Mouse (Mus musculus): ENCODE results near the gene Anxa8. TPM values are rescaled to one million over a fixed set of nuclear protein-coding genes. Genes with fewer than 3 reads are reported as not detected.

Anxa8 gene
- polyA plus RNA-seq, 1 experiment from 2014 or later = 0.41 TPM

GRCm38 (mm10) chr14:34120016-34120910, 34.5 kb downstream of the Anxa8 start:
- Histone ChIP-seq H3K9me3 (replicated peaks) (no peaks in the 10 kb centered on the region), H3K4me2 (no peak overlapping the region), H3K4me3 (replicated peaks) (no peak overlapping the region), H3K36me3 (no peaks in the 10 kb centered on the region), H3K4me1 (0 out of 2 replicates have a peak, but pooled peaks cover 4% of the 10 kb centered on the region), H3K27me3 (replicated peaks) (no peaks in the 10 kb centered on the region), H3K9ac (replicated peaks) (no peak overlapping the region), H3K27ac (replicated peaks) (no peak overlapping the region)
- ATAC-seq (ENCODE audit: low FRiP score) = no peak; the same call in 1 of the 2 replicates
- 65% methylated on average over 12 of the region's 12 CpGs for WGBS

- no peaks in the 10 kb centered on the region for H3K36me3 ChIP-seq
- no peak; the same call in 1 of the 2 replicates for ATAC-seq (ENCODE audit: low FRiP score)
- no peaks in the 10 kb centered on the region for H3K27me3 ChIP-seq (replicated peaks)
- H3K4me2 ChIP-seq = no peak overlapping the region
- WGBS = 89% methylated on average over 3 of the region's 3 CpGs
- H3K9ac ChIP-seq (replicated peaks) = no peak overlapping the region
- no peak overlapping the region for H3K4me3 ChIP-seq (replicated peaks)
- H3K4me1 ChIP-seq = 0 out of 2 replicates have a peak, but pooled peaks cover 4% of the 10 kb centered on the region
- no peaks in the 10 kb centered on the region for H3K9me3 ChIP-seq (replicated peaks)
- no peak overlapping the region for H3K27ac ChIP-seq (replicated peaks)
Observed at GRCm38 (mm10) chr14:34120923-34121351, 35.2 kb downstream of the Anxa8 start.

- Histone ChIP-seq H3K36me3 (no peaks in the 10 kb centered on the region), H3K4me1 (0 out of 2 replicates have a peak, but pooled peaks cover 4% of the 10 kb centered on the region), H3K27me3 (replicated peaks) (no peaks in the 10 kb centered on the region), H3K4me2 (no peak overlapping the region), H3K9me3 (replicated peaks) (no peaks in the 10 kb centered on the region), H3K27ac (replicated peaks) (no peak overlapping the region), H3K4me3 (replicated peaks) (no peak overlapping the region), H3K9ac (replicated peaks) (no peak overlapping the region)
- no peak for ATAC-seq (ENCODE audit: low FRiP score)
- 97% methylated on average over 4 of the region's 4 CpGs for WGBS
Observed at GRCm38 (mm10) chr14:34121691-34122090, 35.9 kb downstream of the Anxa8 start.

DNA sequence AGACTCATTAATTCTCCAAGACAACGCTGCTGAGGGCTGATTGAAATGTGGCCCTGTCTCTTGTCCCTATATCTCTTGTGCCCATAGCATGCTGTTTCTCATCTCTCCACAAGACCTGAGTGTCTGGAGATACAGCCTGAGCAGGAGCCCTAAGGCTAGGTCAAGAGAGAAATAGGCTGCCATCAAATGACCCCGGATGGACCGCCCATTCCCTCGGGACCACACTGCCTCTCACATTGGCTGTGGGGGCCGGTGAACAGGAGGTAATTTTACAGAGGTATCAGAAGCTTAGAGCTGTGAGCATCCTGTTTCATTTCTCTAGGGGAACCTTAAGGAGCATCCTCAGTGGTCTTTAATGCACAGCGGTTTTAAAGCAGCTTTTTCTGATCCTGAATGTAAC, 45.4 kb downstream of the Anxa8 start:
- no peak for ATAC-seq (ENCODE audit: low FRiP score)
- Histone ChIP-seq H3K4me2 (no peak overlapping the region), H3K27ac (replicated peaks) (no peak overlapping the region), H3K36me3 (no peaks in the 10 kb centered on the region), H3K27me3 (replicated peaks) (no peaks in the 10 kb centered on the region), H3K9ac (replicated peaks) (no peak overlapping the region), H3K4me3 (replicated peaks) (no peak overlapping the region), H3K9me3 (replicated peaks) (no peaks in the 10 kb centered on the region), H3K4me1 (no peaks in the 10 kb centered on the region)
- WGBS = 55% methylated on average over 6 of the region's 6 CpGs

- no peak overlapping the region for H3K9ac ChIP-seq (replicated peaks)
- no peak for ATAC-seq (ENCODE audit: low FRiP score)
- H3K4me3 ChIP-seq (replicated peaks) = no peak overlapping the region
- H3K27me3 ChIP-seq (replicated peaks) = no peaks in the 10 kb centered on the region
- H3K27ac ChIP-seq (replicated peaks) = no peak overlapping the region
- H3K4me1 ChIP-seq = no peaks in the 10 kb centered on the region
- H3K36me3 ChIP-seq = no peaks in the 10 kb centered on the region
- no peaks in the 10 kb centered on the region for H3K9me3 ChIP-seq (replicated peaks)
- no peak overlapping the region for H3K4me2 ChIP-seq
Observed at GRCm38 (mm10) chr14:34135391-34135790, 49.6 kb downstream of the Anxa8 start.

DNA sequence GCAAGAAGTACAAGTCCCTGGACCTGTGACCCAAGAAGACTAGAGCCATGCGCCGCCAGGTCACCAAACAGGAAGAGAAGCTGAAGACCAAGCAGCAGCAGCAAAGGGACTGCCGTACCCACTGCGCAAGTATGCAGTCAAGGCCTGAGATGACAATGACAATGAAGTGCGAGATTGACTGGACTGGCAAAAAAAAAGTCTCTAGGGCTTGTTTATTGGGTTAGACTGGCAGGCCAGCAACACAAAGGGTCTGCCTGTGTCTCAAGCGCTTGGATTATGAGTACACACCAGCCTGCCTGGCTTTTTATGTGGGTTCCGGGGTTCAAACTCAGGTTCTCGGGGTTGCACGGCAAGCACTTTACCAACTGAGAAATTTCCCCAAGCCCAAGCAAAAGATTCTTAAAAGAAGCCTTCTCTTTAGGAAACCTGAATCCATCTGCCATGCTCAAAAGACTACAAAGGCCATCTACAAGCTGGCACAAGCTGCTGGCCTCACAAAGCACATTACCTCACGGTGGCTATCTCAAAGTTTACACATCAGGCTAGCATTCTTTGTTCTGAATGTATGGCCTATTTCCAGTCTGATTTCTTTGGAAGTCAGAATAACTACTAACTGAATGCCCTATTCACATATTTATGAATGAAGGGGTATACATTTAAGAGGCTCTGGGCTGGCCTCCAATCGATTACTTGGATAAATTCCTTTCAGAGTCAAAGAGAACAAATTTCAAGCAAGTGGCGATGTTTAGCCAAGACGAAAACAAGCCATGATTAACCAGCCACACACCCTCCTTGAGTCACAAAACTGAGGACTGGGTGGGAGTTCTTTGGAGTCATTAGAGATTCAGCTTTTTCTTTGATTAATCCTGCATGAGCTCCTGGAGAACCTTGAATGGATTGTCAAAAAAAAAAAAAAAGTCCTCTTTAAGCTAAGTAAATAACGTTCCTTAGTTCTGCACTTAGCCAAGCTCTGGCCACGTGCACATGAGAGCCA, 54.2 kb downstream of the Anxa8 start:
- no peak for ATAC-seq (ENCODE audit: low FRiP score)
- WGBS = 74% methylated on average over 15 of the region's 15 CpGs
- Histone ChIP-seq H3K4me1 (no peaks in the 10 kb centered on the region), H3K4me2 (no peak overlapping the region), H3K4me3 (replicated peaks) (no peak overlapping the region), H3K27me3 (replicated peaks) (no peaks in the 10 kb centered on the region), H3K9me3 (replicated peaks) (no peaks in the 10 kb centered on the region), H3K9ac (replicated peaks) (no peak overlapping the region), H3K36me3 (no peaks in the 10 kb centered on the region), H3K27ac (replicated peaks) (no peak overlapping the region)

DNA sequence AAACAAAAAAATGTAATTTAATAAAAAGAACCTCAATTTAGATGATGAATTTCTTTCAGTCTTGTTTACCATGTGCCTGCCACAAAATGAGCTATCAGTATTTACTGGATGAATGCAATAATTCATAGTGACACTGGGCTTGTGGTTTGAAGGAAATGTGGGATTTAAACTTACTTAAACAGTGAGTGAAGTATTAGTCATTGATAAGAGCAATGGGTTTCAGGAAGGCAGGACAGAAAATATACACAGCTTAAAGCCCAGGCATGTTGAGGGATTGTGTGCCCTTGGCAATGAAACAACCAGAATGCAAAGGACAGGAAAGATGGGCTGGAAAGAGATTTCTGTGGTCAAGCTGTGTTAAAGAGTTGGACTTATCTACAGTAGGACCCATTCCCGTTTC, 56.5 kb downstream of the Anxa8 start:
- ATAC-seq (ENCODE audit: low FRiP score) = no peak
- no peaks in the 10 kb centered on the region for H3K36me3 ChIP-seq
- H3K4me2 ChIP-seq = no peak overlapping the region

GRCm38 (mm10) chr14:34142915-34143314, 57.1 kb downstream of the Anxa8 start:
- no peak for ATAC-seq (ENCODE audit: low FRiP score)
- 91% methylated on average over 10 of the region's 10 CpGs for WGBS

More for the DNA sequence above, 56.5 kb downstream of the Anxa8 start:
- WGBS = 89% methylated on average over 1 of the region's 1 CpGs
- H3K27ac ChIP-seq (replicated peaks) = no peak overlapping the region
- H3K4me1 ChIP-seq = no peaks in the 10 kb centered on the region
- H3K9ac ChIP-seq (replicated peaks) = no peak overlapping the region
- H3K27me3 ChIP-seq (replicated peaks) = no peaks in the 10 kb centered on the region
- no peak overlapping the region for H3K4me3 ChIP-seq (replicated peaks)
- H3K9me3 ChIP-seq (replicated peaks) = no peaks in the 10 kb centered on the region

More at GRCm38 (mm10) chr14:34142915-34143314, 57.1 kb downstream of the Anxa8 start:
- no peaks in the 10 kb centered on the region for H3K9me3 ChIP-seq (replicated peaks)
- H3K27ac ChIP-seq (replicated peaks) = no peak overlapping the region
- no peaks in the 10 kb centered on the region for H3K4me1 ChIP-seq
- H3K9ac ChIP-seq (replicated peaks) = no peak overlapping the region
- H3K4me2 ChIP-seq = no peak overlapping the region
- no peaks in the 10 kb centered on the region for H3K27me3 ChIP-seq (replicated peaks)
- no peaks in the 10 kb centered on the region for H3K36me3 ChIP-seq
- H3K4me3 ChIP-seq (replicated peaks) = no peak overlapping the region

Other genes with a start within 250 kb of the Anxa8 start
- gene Gdf10, start 162.4 kb upstream of the Anxa8 start, polyA plus RNA-seq (2015; fragmentation: Nextera tagmentation; extraction: Ambion mirVana) = 12.8 and 13.9 TPM in 2 replicates
- 0.05 and 0.11 TPM in 2 replicates for gene Gdf2, start 144.9 kb upstream of the Anxa8 start, polyA plus RNA-seq (2015; fragmentation: Nextera tagmentation; extraction: Ambion mirVana)
- not detected in 2 replicates for gene Rbp3, start 132.0 kb upstream of the Anxa8 start, polyA plus RNA-seq (2015; fragmentation: Nextera tagmentation; extraction: Ambion mirVana)
- gene Zfp488, start 107.2 kb upstream of the Anxa8 start, polyA plus RNA-seq (2015; fragmentation: Nextera tagmentation; extraction: Ambion mirVana) = 0.84 and 0.96 TPM in 2 replicates
- gene Gm30083, start 70.8 kb upstream of the Anxa8 start, polyA plus RNA-seq (2015; fragmentation: Nextera tagmentation; extraction: Ambion mirVana) = not detected in 2 replicates
- not detected in 2 replicates for gene Gm5460, start 69.2 kb upstream of the Anxa8 start, polyA plus RNA-seq (2015; fragmentation: Nextera tagmentation; extraction: Ambion mirVana)
- not detected in 2 replicates for gene Antxrl, start 33.3 kb upstream of the Anxa8 start, polyA plus RNA-seq (2015; fragmentation: Nextera tagmentation; extraction: Ambion mirVana)
- 0.49 and 0.69 TPM in 2 replicates for gene A630023A22Rik, start 16.8 kb downstream of the Anxa8 start, polyA plus RNA-seq (2015; fragmentation: Nextera tagmentation; extraction: Ambion mirVana)
- 0.17 and 0.42 TPM in 2 replicates for gene Npy4r, start 66.5 kb downstream of the Anxa8 start, polyA plus RNA-seq (2015; fragmentation: Nextera tagmentation; extraction: Ambion mirVana)
- 4.3 and 5.3 TPM in 2 replicates for gene Gprin2, start 115.7 kb downstream of the Anxa8 start, polyA plus RNA-seq (2015; fragmentation: Nextera tagmentation; extraction: Ambion mirVana)
- 0.87 and 1.2 TPM in 2 replicates for gene Syt15, start 133.6 kb downstream of the Anxa8 start, polyA plus RNA-seq (2015; fragmentation: Nextera tagmentation; extraction: Ambion mirVana)
- gene Shld2, start 224.5 kb downstream of the Anxa8 start, polyA plus RNA-seq (2015; fragmentation: Nextera tagmentation; extraction: Ambion mirVana) = 5.4 and 7.0 TPM in 2 replicates
- gene Glud1, start 224.7 kb downstream of the Anxa8 start, polyA plus RNA-seq (2015; fragmentation: Nextera tagmentation; extraction: Ambion mirVana) = 129 and 134 TPM in 2 replicates